Mouse (Mus musculus): ENCODE results near the gene Olfr187.
"Not testable (repeated sequence)": the region's sequence is repeated elsewhere in the genome, so short reads cannot be mapped to it uniquely, and the experiment has no call there.

Gene Olfr187

GRCm38 (mm10) chr16:59039710-59040109, at the start of gene Olfr187:
Gene Olfr187 (minus strand): TSS chr16:59039767.
- DNase-seq = no peak

- not testable (repeated sequence) for DNase-seq
Measured at GRCm38 (mm10) chr16:59081113-59081512, 41.5 kb upstream of the Olfr187 start.

GRCm38 (mm10) chr16:59077905-59078304, 38.3 kb upstream of the Olfr187 start, which contains the start of gene Olfr190:
Gene Olfr190 (minus strand): TSS chr16:59078005.
- DNase-seq = no peak

- DNase-seq = no peak
Measured at GRCm38 (mm10) chr16:59073520-59073919, 34.0 kb upstream of the Olfr187 start.

- no peak for DNase-seq
Measured at GRCm38 (mm10) chr16:59071755-59072154, 32.2 kb upstream of the Olfr187 start.

- not testable (repeated sequence) for DNase-seq
Measured at GRCm38 (mm10) chr16:59062411-59062810, 22.8 kb upstream of the Olfr187 start.

GRCm38 (mm10) chr16:59049286-59049685, 9.7 kb upstream of the Olfr187 start:
- not testable (repeated sequence) for DNase-seq

GRCm38 (mm10) chr16:59048860-59049259, 9.3 kb upstream of the Olfr187 start:
- DNase-seq = no peak

GRCm38 (mm10) chr16:59047579-59047978, 8.0 kb upstream of the Olfr187 start:
- no peak for DNase-seq

GRCm38 (mm10) chr16:59045835-59046234, 6.3 kb upstream of the Olfr187 start:
- DNase-seq = no peak

- DNase-seq = no peak
Measured at GRCm38 (mm10) chr16:59030191-59030590, 9.4 kb downstream of the Olfr187 start, which contains the start of gene Olfr186. Gene Olfr186 (minus strand): TSS chr16:59030291.

- no peak for DNase-seq
Measured at GRCm38 (mm10) chr16:59013357-59014018, 26.1 kb downstream of the Olfr187 start.

- no peak for DNase-seq
Measured at GRCm38 (mm10) chr16:59007146-59007545, 32.4 kb downstream of the Olfr187 start.

- no peak for DNase-seq
Measured at GRCm38 (mm10) chr16:58995057-58995456, 44.5 kb downstream of the Olfr187 start, which contains the start of gene Olfr183. Gene Olfr183 (plus strand): TSS chr16:58995357.
